Mouse (Mus musculus) hindbrain, postnatal 0 days (tissue): ENCODE data around the gene Fry. TPM values are rescaled to one million over a fixed set of nuclear protein-coding genes. Genes with fewer than 3 reads are reported as not detected.

Experiments used
- ATAC-seq: fragments of 200-750 bp; cut with Nextera tagmentation; 2 replicates; pipeline ENCODE4 v1.8.0; 2017; ENCODE audit warnings: mild to moderate bottlenecking, moderate TSS enrichment, moderate library complexity
- DNase-seq: peaks from one replicate; pipeline ENCODE4 v3.0.0-alpha.2; 2015; ENCODE audit warnings: low spot score
- H3K27ac ChIP-seq: fragments of 300-500 bp; sonication (generic); 2 replicates; pipeline ENCODE4 v1.5.1; 2014; ENCODE audit warnings: mild to moderate bottlenecking
- H3K27me3 ChIP-seq: fragments of 300-500 bp; sonication (generic); 2 replicates; pipeline ENCODE4 v1.6.1; 2014; ENCODE audit warnings: low read length, mixed read lengths; ENCODE audit not compliant: insufficient read depth
- H3K36me3 ChIP-seq: fragments of 300-500 bp; sonication (generic); 2 replicates; pipeline ENCODE4 v1.6.1; 2014; ENCODE audit warnings: low read length, mixed read lengths; ENCODE audit not compliant: insufficient read depth
- H3K4me1 ChIP-seq: fragments of 300-500 bp; sonication (generic); 2 replicates; pipeline ENCODE4 v1.6.1; 2014; ENCODE audit warnings: antibody characterized with exemption, low read length, mixed read lengths; ENCODE audit not compliant: insufficient read depth
- H3K4me2 ChIP-seq: fragments of 300-500 bp; sonication (generic); 2 replicates; pipeline ENCODE4 v1.6.1; 2014; ENCODE audit warnings: low read depth, mild to moderate bottlenecking, low read length, moderate library complexity, mixed read lengths
- H3K4me3 ChIP-seq: fragments of 300-500 bp; sonication (generic); 2 replicates; pipeline ENCODE4 v1.5.1; 2014; ENCODE audit warnings: low read length
- H3K9ac ChIP-seq: fragments of 300-500 bp; sonication (generic); replicated peaks from 2 replicates; pipeline ENCODE4 v1.6.1; 2014; ENCODE audit warnings: mild to moderate bottlenecking, low read length, moderate library complexity, mixed read lengths
- H3K9me3 ChIP-seq: fragments of 300-500 bp; sonication (generic); 2 replicates; pipeline ENCODE4 v1.6.1; 2016; ENCODE audit warnings: low read length, mixed read lengths
- CTCF ChIP-seq: IDR thresholded peaks from 2 replicates; pipeline ENCODE4 v1.5.1; 2016; ENCODE audit warnings: antibody characterized with exemption, control low read depth, low read depth
- WGBS: fragments of 180-500 bp; shearing (Covaris S2); extraction: QIAGEN DNeasy Blood & Tissue Kit; methylation state at CpG from one replicate; pipeline ENCODE4 v1.1.7; 2014; 5-methylcytosine and 5-hydroxymethylcytosine counted together
- polyA plus RNA-seq: library from polyadenylated mRNA; unstranded; fragments of >200 nt; fragmentation: Nextera tagmentation; extraction: Ambion mirVana; gene quantifications from 2 replicates; pipeline ENCODE4 v1.2.1, GENCODE M21; 2015
- total RNA-seq: library from RNA; depleted of rRNA; stranded (reverse); fragments of >200 nt; gene quantifications from 2 replicates; pipeline ENCODE4 v1.2.3, GENCODE M21; 2014

Gene Fry
- total and polyA plus RNA-seq, 2 experiments from 2014 or later = 47.7 to 122 TPM

- Histone ChIP-seq H3K4me2 (no peak overlapping the region), H3K4me1 (0 out of 2 replicates have a peak, but pooled peaks cover 5% of the 10 kb centered on the region), H3K27me3 (no peaks in the 10 kb centered on the region), H3K27ac (no peak overlapping the region), H3K36me3 (no peaks in the 10 kb centered on the region), H3K9ac (no peak overlapping the region), H3K9me3 (no peaks in the 10 kb centered on the region), H3K4me3 (no peak overlapping the region)
- ATAC-seq = no peak
- TF ChIP-seq CTCF = no peak
- no peak for DNase-seq
- WGBS = 93% methylated on average over 8 of the region's 8 CpGs
Measured at GRCm38 (mm10) chr5:150155388-150155787, 36.9 kb downstream of the Fry start.

GRCm38 (mm10) chr5:150156063-150156786, 37.8 kb downstream of the Fry start:
- no peak overlapping the region for H3K27ac ChIP-seq
- ATAC-seq (no peak), DNase-seq (peak; percentile 28)
- no peaks in the 10 kb centered on the region for H3K27me3 ChIP-seq
- H3K4me3 ChIP-seq = no peak overlapping the region
- TF ChIP-seq CTCF = no peak
- H3K4me2 ChIP-seq = 0 out of 2 replicates have a peak overlapping the region, but pooled peaks have one; percentile 5
- no peaks in the 10 kb centered on the region for H3K36me3 ChIP-seq
- no peaks in the 10 kb centered on the region for H3K9me3 ChIP-seq
- WGBS = 70% methylated on average over 16 of the region's 16 CpGs
- no peak overlapping the region for H3K9ac ChIP-seq
- H3K4me1 ChIP-seq = no peaks in the 10 kb centered on the region

- no peaks in the 10 kb centered on the region for H3K27me3 ChIP-seq
- peak; percentile 47; the same call in 1 of the 2 replicates for ATAC-seq
- peak; percentile 70 for DNase-seq
- H3K4me1 ChIP-seq = no peaks in the 10 kb centered on the region
- H3K36me3 ChIP-seq = no peaks in the 10 kb centered on the region
- H3K27ac ChIP-seq = no peak overlapping the region
- peak; percentile 73 for TF ChIP-seq CTCF
- H3K4me3 ChIP-seq = no peak overlapping the region
- no peaks in the 10 kb centered on the region for H3K9me3 ChIP-seq
- whole genome bisulfite sequencing = 44% methylated on average over 6 of the region's 6 CpGs
- no peak overlapping the region for H3K9ac ChIP-seq
- no peak overlapping the region for H3K4me2 ChIP-seq
Measured at GRCm38 (mm10) chr5:150157682-150158081, 39.2 kb downstream of the Fry start.

GRCm38 (mm10) chr5:150159151-150159550, 40.7 kb downstream of the Fry start:
- Histone ChIP-seq H3K4me1 (no peaks in the 10 kb centered on the region), H3K27ac (no peak overlapping the region), H3K9me3 (no peaks in the 10 kb centered on the region), H3K4me3 (no peak overlapping the region), H3K27me3 (no peaks in the 10 kb centered on the region), H3K36me3 (no peaks in the 10 kb centered on the region), H3K4me2 (no peak overlapping the region), H3K9ac (no peak overlapping the region)
- ATAC-seq (no peak), DNase-seq (no peak)
- WGBS = 60% methylated on average over 5 of the region's 5 CpGs
- no peak for TF ChIP-seq CTCF

GRCm38 (mm10) chr5:150161193-150161592, 42.7 kb downstream of the Fry start:
- H3K4me1 ChIP-seq = no peaks in the 10 kb centered on the region
- H3K36me3 ChIP-seq = no peaks in the 10 kb centered on the region
- H3K9ac ChIP-seq = no peak overlapping the region
- TF ChIP-seq CTCF = peak; percentile 30
- 85% methylated on average over 6 of the region's 6 CpGs for WGBS
- no peaks in the 10 kb centered on the region for H3K9me3 ChIP-seq
- H3K4me2 ChIP-seq = no peak overlapping the region
- DNase-seq (no peak), ATAC-seq (no peak)
- no peaks in the 10 kb centered on the region for H3K27me3 ChIP-seq
- H3K27ac ChIP-seq = no peak overlapping the region
- no peak overlapping the region for H3K4me3 ChIP-seq

- 84% methylated on average over 5 of the region's 5 CpGs for WGBS
- H3K9me3 ChIP-seq = no peaks in the 10 kb centered on the region
- no peak for DNase-seq
- H3K9ac ChIP-seq = no peak overlapping the region
- H3K4me2 ChIP-seq = no peak overlapping the region
- no peaks in the 10 kb centered on the region for H3K36me3 ChIP-seq
- ATAC-seq = no peak
- H3K27ac ChIP-seq = no peak overlapping the region
- H3K27me3 ChIP-seq = no peaks in the 10 kb centered on the region
- no peak for TF ChIP-seq CTCF
- H3K4me3 ChIP-seq = no peak overlapping the region
- no peaks in the 10 kb centered on the region for H3K4me1 ChIP-seq
Measured at GRCm38 (mm10) chr5:150161898-150162297, 43.5 kb downstream of the Fry start.

GRCm38 (mm10) chr5:150164671-150165070, 46.2 kb downstream of the Fry start:
- TF ChIP-seq CTCF = no peak
- H3K4me1 ChIP-seq = no peaks in the 10 kb centered on the region
- H3K27ac ChIP-seq = no peak overlapping the region
- ATAC-seq = no peak
- no peak overlapping the region for H3K4me3 ChIP-seq
- H3K27me3 ChIP-seq = no peaks in the 10 kb centered on the region
- no peaks in the 10 kb centered on the region for H3K36me3 ChIP-seq
- no peak overlapping the region for H3K4me2 ChIP-seq
- WGBS = 84% methylated on average over 3 of the region's 3 CpGs
- no peak overlapping the region for H3K9ac ChIP-seq
- H3K9me3 ChIP-seq = no peaks in the 10 kb centered on the region
- no peak for DNase-seq
